Mouse (Mus musculus): ENCODE data around the gene Gm20388. TPM values are rescaled to one million over a fixed set of nuclear protein-coding genes. Genes with fewer than 3 reads are reported as not detected.

Gm20388 gene
- polyA plus RNA-seq, 1 experiment from 2014 or later, result not detected

- peaks cover 3% of the 10 kb centered on the region; the same call in 1 of the 2 replicates for H3K36me3 ChIP-seq (ENCODE audit: control insufficient read depth, insufficient read depth)
- H3K9ac ChIP-seq (ENCODE audit: low read depth, low read length), result peak overlapping the region; percentile 75
- H3K27ac ChIP-seq (ENCODE audit: low read depth, low read length), result peak overlapping the region; percentile 57
- H3K4me3 ChIP-seq (ENCODE audit: low read depth, low read length), result peak overlapping the region; percentile 65
- no peaks in the 10 kb centered on the region for H3K4me1 ChIP-seq (replicated peaks; ENCODE audit: control insufficient read depth, insufficient read depth, low read length)
- peak overlapping the region; percentile 84 for H3K4me2 ChIP-seq (replicated peaks; ENCODE audit: low read depth)
- TF ChIP-seq CTCF (IDR thresholded peaks at IDR 0.05; ENCODE audit: low read depth), result no peak
- H3K27me3 ChIP-seq (replicated peaks; ENCODE audit: control insufficient read depth, insufficient read depth, low read length), result peaks cover 72% of the 10 kb centered on the region
- H3K9me3 ChIP-seq (ENCODE audit: control insufficient read depth), result no peaks in the 10 kb centered on the region
- WGBS, result 7% methylated on average over 40 of the region's 40 CpGs
- no peak for ATAC-seq
These were observed 1178.4 kb downstream of the Gm20388 start for GRCm38 (mm10) chr8:121088871-121089630.

- H3K36me3 ChIP-seq (ENCODE audit: control insufficient read depth, insufficient read depth), result peaks cover 3% of the 10 kb centered on the region; the same call in 1 of the 2 replicates
- H3K9me3 ChIP-seq (ENCODE audit: control insufficient read depth), result no peaks in the 10 kb centered on the region
- H3K27ac ChIP-seq (ENCODE audit: low read depth, low read length), result peak overlapping the region; percentile 57
- TF ChIP-seq CTCF (IDR thresholded peaks at IDR 0.05; ENCODE audit: low read depth), result no peak
- H3K9ac ChIP-seq (ENCODE audit: low read depth, low read length), result peak overlapping the region; percentile 75
- no peaks in the 10 kb centered on the region for H3K4me1 ChIP-seq (replicated peaks; ENCODE audit: control insufficient read depth, insufficient read depth, low read length)
- 10% methylated on average over 32 of the region's 32 CpGs for WGBS
- no peak for ATAC-seq
- peak overlapping the region; percentile 65 for H3K4me3 ChIP-seq (ENCODE audit: low read depth, low read length)
- H3K4me2 ChIP-seq (replicated peaks; ENCODE audit: low read depth), result peak overlapping the region; percentile 84
- H3K27me3 ChIP-seq (replicated peaks; ENCODE audit: control insufficient read depth, insufficient read depth, low read length), result peaks cover 65% of the 10 kb centered on the region
These were observed 1179.2 kb downstream of the Gm20388 start for GRCm38 (mm10) chr8:121089631-121090380.

- Histone ChIP-seq H3K4me3 (ENCODE audit: low read depth, low read length) (no peak overlapping the region), H3K9me3 (ENCODE audit: control insufficient read depth) (no peaks in the 10 kb centered on the region), H3K4me1 (replicated peaks; ENCODE audit: control insufficient read depth, insufficient read depth, low read length) (no peaks in the 10 kb centered on the region), H3K27me3 (replicated peaks; ENCODE audit: control insufficient read depth, insufficient read depth, low read length) (peaks cover 56% of the 10 kb centered on the region), H3K4me2 (replicated peaks; ENCODE audit: low read depth) (peak overlapping the region; percentile 84; the same call in 1 of the 2 replicates), H3K9ac (ENCODE audit: low read depth, low read length) (0 out of 2 replicates have a peak overlapping the region, but pooled peaks have one; percentile 22), H3K36me3 (ENCODE audit: control insufficient read depth, insufficient read depth) (peaks cover 3% of the 10 kb centered on the region; the same call in 1 of the 2 replicates), H3K27ac (ENCODE audit: low read depth, low read length) (peak overlapping the region; percentile 54; the same call in 1 of the 2 replicates)
- ATAC-seq, result no peak
- WGBS, result 5% methylated on average over 1 of the region's 1 CpGs
- peak; percentile 65 for TF ChIP-seq CTCF (IDR thresholded peaks at IDR 0.05; ENCODE audit: low read depth)
These were observed 1180.1 kb downstream of the Gm20388 start for GRCm38 (mm10) chr8:121090716-121091115.

DNA sequence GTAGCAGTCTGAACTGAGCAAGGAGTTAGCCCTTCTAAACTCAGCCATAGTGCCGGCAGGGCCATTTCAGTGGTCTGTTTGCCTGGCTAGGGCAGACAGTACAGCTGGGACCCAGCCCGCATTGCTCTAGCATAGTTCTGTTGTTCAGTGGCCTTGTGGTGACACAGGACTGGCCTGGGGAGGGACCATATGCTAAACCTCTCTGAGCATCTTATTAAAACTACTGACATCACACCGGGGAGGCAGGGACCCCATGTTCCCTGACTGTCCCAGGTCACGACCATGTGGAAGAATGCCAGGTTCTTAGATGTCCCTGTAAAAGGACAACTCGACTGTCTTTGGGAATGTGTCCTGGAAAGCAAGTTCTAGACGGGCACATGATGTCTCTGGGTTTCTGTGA is 1181.5 kb downstream of the Gm20388 start:
- Histone ChIP-seq H3K4me2 (replicated peaks; ENCODE audit: low read depth) (peak overlapping the region; percentile 35; the same call in 1 of the 2 replicates), H3K9me3 (ENCODE audit: control insufficient read depth) (no peaks in the 10 kb centered on the region), H3K4me1 (replicated peaks; ENCODE audit: control insufficient read depth, insufficient read depth, low read length) (no peaks in the 10 kb centered on the region), H3K4me3 (ENCODE audit: low read depth, low read length) (no peak overlapping the region), H3K9ac (ENCODE audit: low read depth, low read length) (no peak overlapping the region), H3K36me3 (ENCODE audit: control insufficient read depth, insufficient read depth) (peaks cover 4% of the 10 kb centered on the region), H3K27me3 (replicated peaks; ENCODE audit: control insufficient read depth, insufficient read depth, low read length) (peaks cover 43% of the 10 kb centered on the region), H3K27ac (ENCODE audit: low read depth, low read length) (0 out of 2 replicates have a peak overlapping the region, but pooled peaks have one; percentile 35)
- TF ChIP-seq CTCF (IDR thresholded peaks at IDR 0.05; ENCODE audit: low read depth), result no peak
- ATAC-seq, result 0 out of 2 replicates have a peak, but pooled peaks have one; percentile 28
- WGBS, result 23% methylated on average over 6 of the region's 6 CpGs

DNA sequence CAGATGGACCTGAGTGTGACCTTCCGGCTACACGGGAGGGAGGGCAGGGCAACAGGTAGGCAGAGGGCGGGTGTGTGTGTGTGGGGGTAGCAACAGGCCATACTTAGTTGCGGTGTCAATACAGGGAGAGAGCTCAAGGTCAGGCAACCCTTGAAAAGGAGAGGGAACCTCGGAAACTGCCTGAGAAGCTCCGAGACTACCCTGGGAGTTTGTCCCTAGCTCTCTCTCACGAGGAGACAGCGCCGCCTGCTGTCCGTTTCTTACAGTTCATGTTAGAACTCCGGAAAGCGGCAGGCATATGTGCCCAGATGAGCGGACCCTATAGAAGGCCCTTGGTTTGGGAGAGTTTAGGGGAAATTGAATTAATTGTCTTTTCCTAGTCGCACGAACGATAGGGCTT is 1182.0 kb downstream of the Gm20388 start:
- WGBS, result 3% methylated on average over 16 of the region's 16 CpGs
- H3K9ac ChIP-seq (ENCODE audit: low read depth, low read length), result no peak overlapping the region
- peak; percentile 60 for ATAC-seq
- peaks cover 8% of the 10 kb centered on the region for H3K36me3 ChIP-seq (ENCODE audit: control insufficient read depth, insufficient read depth)
- peaks cover 43% of the 10 kb centered on the region for H3K27me3 ChIP-seq (replicated peaks; ENCODE audit: control insufficient read depth, insufficient read depth, low read length)
- peak overlapping the region; percentile 35; the same call in 1 of the 2 replicates for H3K27ac ChIP-seq (ENCODE audit: low read depth, low read length)
- H3K9me3 ChIP-seq (ENCODE audit: control insufficient read depth), result no peaks in the 10 kb centered on the region
- H3K4me2 ChIP-seq (replicated peaks; ENCODE audit: low read depth), result peak overlapping the region; percentile 35; the same call in 1 of the 2 replicates
- TF ChIP-seq CTCF (IDR thresholded peaks at IDR 0.05; ENCODE audit: low read depth), result peak; percentile 96
- no peaks in the 10 kb centered on the region for H3K4me1 ChIP-seq (replicated peaks; ENCODE audit: control insufficient read depth, insufficient read depth, low read length)
- no peak overlapping the region for H3K4me3 ChIP-seq (ENCODE audit: low read depth, low read length)

GRCm38 (mm10) chr8:121093496-121093895 is 1182.9 kb downstream of the Gm20388 start:
- peaks cover 40% of the 10 kb centered on the region for H3K27me3 ChIP-seq (replicated peaks; ENCODE audit: control insufficient read depth, insufficient read depth, low read length)
- WGBS, result 65% methylated on average over 6 of the region's 6 CpGs

More at GRCm38 (mm10) chr8:121093496-121093895, 1182.9 kb downstream of the Gm20388 start:
- H3K4me2 ChIP-seq (replicated peaks; ENCODE audit: low read depth), result no peak overlapping the region
- no peaks in the 10 kb centered on the region for H3K4me1 ChIP-seq (replicated peaks; ENCODE audit: control insufficient read depth, insufficient read depth, low read length)
- no peak for ATAC-seq
- no peak for TF ChIP-seq CTCF (IDR thresholded peaks at IDR 0.05; ENCODE audit: low read depth)
- no peak overlapping the region for H3K27ac ChIP-seq (ENCODE audit: low read depth, low read length)
- no peaks in the 10 kb centered on the region for H3K9me3 ChIP-seq (ENCODE audit: control insufficient read depth)
- no peak overlapping the region for H3K4me3 ChIP-seq (ENCODE audit: low read depth, low read length)
- H3K36me3 ChIP-seq (ENCODE audit: control insufficient read depth, insufficient read depth), result peaks cover 15% of the 10 kb centered on the region
- H3K9ac ChIP-seq (ENCODE audit: low read depth, low read length), result no peak overlapping the region
